Mouse (Mus musculus): ENCODE results near the gene Pi4ka. TPM values are rescaled to one million over a fixed set of nuclear protein-coding genes. Genes with fewer than 3 reads are reported as not detected.

Gene Pi4ka
- polyA plus RNA-seq, 1 experiment from 2014 or later: 74.8 TPM

- Histone ChIP-seq H3K9me3 (replicated peaks; ENCODE audit: control insufficient read depth, low read length, poor library complexity, severe bottlenecking) (no peaks in the 10 kb centered on the region), H3K36me3 (ENCODE audit: control insufficient read depth, insufficient read depth, low read length) (peaks cover 15% of the 10 kb centered on the region), H3K4me1 (ENCODE audit: control insufficient read depth, insufficient read depth, low read length) (peaks cover 22% of the 10 kb centered on the region), H3K27me3 (ENCODE audit: control insufficient read depth, insufficient read depth, low read depth, low read length) (no peaks in the 10 kb centered on the region), H3K9ac (ENCODE audit: low read depth, low read length) (no peak overlapping the region), H3K4me2 (ENCODE audit: low read length) (no peak overlapping the region), H3K27ac (ENCODE audit: low read length) (no peak overlapping the region), H3K4me3 (ENCODE audit: low read depth, low read length) (no peak overlapping the region)
- 22% methylated on average over 4 of the region's 4 CpGs for WGBS
- no peak for ATAC-seq
Measured at GRCm38 (mm10) chr16:17254005-17254597, 152.0 kb downstream of the Pi4ka start.

GRCm38 (mm10) chr16:17252841-17253240, 153.3 kb downstream of the Pi4ka start:
- no peak for ATAC-seq
- Histone ChIP-seq H3K4me2 (ENCODE audit: low read length) (no peak overlapping the region), H3K4me1 (ENCODE audit: control insufficient read depth, insufficient read depth, low read length) (peaks cover 22% of the 10 kb centered on the region), H3K36me3 (ENCODE audit: control insufficient read depth, insufficient read depth, low read length) (peaks cover 6% of the 10 kb centered on the region), H3K27me3 (ENCODE audit: control insufficient read depth, insufficient read depth, low read depth, low read length) (no peaks in the 10 kb centered on the region), H3K9me3 (replicated peaks; ENCODE audit: control insufficient read depth, low read length, poor library complexity, severe bottlenecking) (no peaks in the 10 kb centered on the region), H3K9ac (ENCODE audit: low read depth, low read length) (no peak overlapping the region), H3K27ac (ENCODE audit: low read length) (no peak overlapping the region), H3K4me3 (ENCODE audit: low read depth, low read length) (no peak overlapping the region)
- 75% methylated on average over 7 of the region's 7 CpGs for WGBS

- Histone ChIP-seq H3K9ac (ENCODE audit: low read depth, low read length) (no peak overlapping the region), H3K27me3 (ENCODE audit: control insufficient read depth, insufficient read depth, low read depth, low read length) (no peaks in the 10 kb centered on the region), H3K27ac (ENCODE audit: low read length) (no peak overlapping the region), H3K9me3 (replicated peaks; ENCODE audit: control insufficient read depth, low read length, poor library complexity, severe bottlenecking) (no peaks in the 10 kb centered on the region), H3K4me3 (ENCODE audit: low read depth, low read length) (no peak overlapping the region), H3K4me2 (ENCODE audit: low read length) (no peak overlapping the region), H3K4me1 (ENCODE audit: control insufficient read depth, insufficient read depth, low read length) (peaks cover 22% of the 10 kb centered on the region), H3K36me3 (ENCODE audit: control insufficient read depth, insufficient read depth, low read length) (peaks cover 3% of the 10 kb centered on the region)
- no peak for ATAC-seq
- WGBS: 77% methylated on average over 3 of the region's 3 CpGs
Measured at GRCm38 (mm10) chr16:17252086-17252726, 153.9 kb downstream of the Pi4ka start.

GRCm38 (mm10) chr16:17251539-17251938, 154.6 kb downstream of the Pi4ka start:
- Histone ChIP-seq H3K27ac (ENCODE audit: low read length) (no peak overlapping the region), H3K9me3 (replicated peaks; ENCODE audit: control insufficient read depth, low read length, poor library complexity, severe bottlenecking) (no peaks in the 10 kb centered on the region), H3K27me3 (ENCODE audit: control insufficient read depth, insufficient read depth, low read depth, low read length) (no peaks in the 10 kb centered on the region), H3K9ac (ENCODE audit: low read depth, low read length) (no peak overlapping the region), H3K36me3 (ENCODE audit: control insufficient read depth, insufficient read depth, low read length) (peaks cover 3% of the 10 kb centered on the region), H3K4me3 (ENCODE audit: low read depth, low read length) (no peak overlapping the region), H3K4me1 (ENCODE audit: control insufficient read depth, insufficient read depth, low read length) (peaks cover 22% of the 10 kb centered on the region), H3K4me2 (ENCODE audit: low read length) (no peak overlapping the region)
- WGBS: 74% methylated on average over 3 of the region's 3 CpGs
- ATAC-seq: no peak

GRCm38 (mm10) chr16:17249135-17249534, 157.0 kb downstream of the Pi4ka start:
- no peak for ATAC-seq
- H3K4me3 ChIP-seq (ENCODE audit: low read depth, low read length): no peak overlapping the region
- no peaks in the 10 kb centered on the region for H3K9me3 ChIP-seq (replicated peaks; ENCODE audit: control insufficient read depth, low read length, poor library complexity, severe bottlenecking)
- H3K27ac ChIP-seq (ENCODE audit: low read length): no peak overlapping the region
- H3K27me3 ChIP-seq (ENCODE audit: control insufficient read depth, insufficient read depth, low read depth, low read length): no peaks in the 10 kb centered on the region
- 81% methylated on average over 6 of the region's 6 CpGs for WGBS
- peaks cover 19% of the 10 kb centered on the region for H3K4me1 ChIP-seq (ENCODE audit: control insufficient read depth, insufficient read depth, low read length)
- H3K4me2 ChIP-seq (ENCODE audit: low read length): no peak overlapping the region
- H3K9ac ChIP-seq (ENCODE audit: low read depth, low read length): no peak overlapping the region
- no peaks in the 10 kb centered on the region for H3K36me3 ChIP-seq (ENCODE audit: control insufficient read depth, insufficient read depth, low read length)

GRCm38 (mm10) chr16:17247727-17248126, 158.4 kb downstream of the Pi4ka start:
- H3K27me3 ChIP-seq (ENCODE audit: control insufficient read depth, insufficient read depth, low read depth, low read length): no peaks in the 10 kb centered on the region
- H3K9me3 ChIP-seq (replicated peaks; ENCODE audit: control insufficient read depth, low read length, poor library complexity, severe bottlenecking): no peaks in the 10 kb centered on the region
- peaks cover 10% of the 10 kb centered on the region for H3K4me1 ChIP-seq (ENCODE audit: control insufficient read depth, insufficient read depth, low read length)
- no peak for ATAC-seq
- 76% methylated on average over 4 of the region's 4 CpGs for WGBS
- no peak overlapping the region for H3K4me2 ChIP-seq (ENCODE audit: low read length)
- no peak overlapping the region for H3K4me3 ChIP-seq (ENCODE audit: low read depth, low read length)
- H3K36me3 ChIP-seq (ENCODE audit: control insufficient read depth, insufficient read depth, low read length): no peaks in the 10 kb centered on the region
- no peak overlapping the region for H3K9ac ChIP-seq (ENCODE audit: low read depth, low read length)
- H3K27ac ChIP-seq (ENCODE audit: low read length): no peak overlapping the region

GRCm38 (mm10) chr16:17244996-17245395, 161.1 kb downstream of the Pi4ka start:
- H3K9ac ChIP-seq (ENCODE audit: low read depth, low read length): no peak overlapping the region
- H3K4me3 ChIP-seq (ENCODE audit: low read depth, low read length): no peak overlapping the region
- no peak overlapping the region for H3K27ac ChIP-seq (ENCODE audit: low read length)
- ATAC-seq: no peak
- H3K27me3 ChIP-seq (ENCODE audit: control insufficient read depth, insufficient read depth, low read depth, low read length): no peaks in the 10 kb centered on the region
- no peak overlapping the region for H3K4me2 ChIP-seq (ENCODE audit: low read length)
- WGBS: 93% methylated on average over 1 of the region's 1 CpGs
- H3K4me1 ChIP-seq (ENCODE audit: control insufficient read depth, insufficient read depth, low read length): peaks cover under 1% of the 10 kb centered on the region; the same call in 1 of the 2 replicates
- H3K9me3 ChIP-seq (replicated peaks; ENCODE audit: control insufficient read depth, low read length, poor library complexity, severe bottlenecking): no peaks in the 10 kb centered on the region
- no peaks in the 10 kb centered on the region for H3K36me3 ChIP-seq (ENCODE audit: control insufficient read depth, insufficient read depth, low read length)

- no peak overlapping the region for H3K4me2 ChIP-seq (ENCODE audit: low read length)
- no peak for ATAC-seq
- no peaks in the 10 kb centered on the region for H3K27me3 ChIP-seq (ENCODE audit: control insufficient read depth, insufficient read depth, low read depth, low read length)
- H3K36me3 ChIP-seq (ENCODE audit: control insufficient read depth, insufficient read depth, low read length): no peaks in the 10 kb centered on the region
- no peaks in the 10 kb centered on the region for H3K9me3 ChIP-seq (replicated peaks; ENCODE audit: control insufficient read depth, low read length, poor library complexity, severe bottlenecking)
- H3K4me1 ChIP-seq (ENCODE audit: control insufficient read depth, insufficient read depth, low read length): peaks cover 8% of the 10 kb centered on the region
- WGBS: 85% methylated on average over 1 of the region's 1 CpGs
- no peak overlapping the region for H3K27ac ChIP-seq (ENCODE audit: low read length)
- H3K9ac ChIP-seq (ENCODE audit: low read depth, low read length): no peak overlapping the region
- no peak overlapping the region for H3K4me3 ChIP-seq (ENCODE audit: low read depth, low read length)
Measured at GRCm38 (mm10) chr16:17243731-17244130, 162.4 kb downstream of the Pi4ka start.

- no peaks in the 10 kb centered on the region for H3K9me3 ChIP-seq (replicated peaks; ENCODE audit: control insufficient read depth, low read length, poor library complexity, severe bottlenecking)
- H3K27me3 ChIP-seq (ENCODE audit: control insufficient read depth, insufficient read depth, low read depth, low read length): no peaks in the 10 kb centered on the region
- no peaks in the 10 kb centered on the region for H3K36me3 ChIP-seq (ENCODE audit: control insufficient read depth, insufficient read depth, low read length)
- no peak overlapping the region for H3K4me3 ChIP-seq (ENCODE audit: low read depth, low read length)
- no peak for ATAC-seq
- WGBS: 75% methylated on average over 2 of the region's 2 CpGs
- no peak overlapping the region for H3K4me2 ChIP-seq (ENCODE audit: low read length)
- no peak overlapping the region for H3K9ac ChIP-seq (ENCODE audit: low read depth, low read length)
- peaks cover 45% of the 10 kb centered on the region for H3K4me1 ChIP-seq (ENCODE audit: control insufficient read depth, insufficient read depth, low read length)
- no peak overlapping the region for H3K27ac ChIP-seq (ENCODE audit: low read length)
Measured at GRCm38 (mm10) chr16:17239409-17239808, 166.7 kb downstream of the Pi4ka start.

Data from midbrain, embryonic 16.5 days (tissue).